Mouse (Mus musculus): ENCODE data around the gene Pitpnc1.

The Pitpnc1 gene

GRCm38 (mm10) chr11:107321819-107322218 is 148.7 kb downstream of the Pitpnc1 start:
- DNase-seq = no peak

DNA sequence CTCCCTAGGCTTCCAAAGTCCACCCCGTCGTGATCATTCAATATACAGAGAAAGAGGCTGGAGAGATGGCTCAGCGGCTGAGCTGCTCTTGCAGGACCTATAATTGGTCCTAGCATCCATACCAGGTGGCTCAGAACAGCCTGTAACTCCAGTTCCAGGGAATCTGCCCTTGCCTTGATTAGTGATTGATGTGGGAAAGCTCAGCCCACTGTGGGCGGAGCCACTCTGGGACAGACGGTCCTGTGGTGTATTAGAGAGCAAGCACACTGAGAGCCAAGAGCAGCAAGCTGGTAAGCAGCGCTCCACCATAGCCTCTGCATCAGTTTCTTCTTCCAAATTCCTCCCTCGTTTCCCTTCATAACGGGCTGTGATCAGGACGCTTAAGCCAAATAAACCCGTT is 150.6 kb downstream of the Pitpnc1 start:
- DNase-seq = peak; percentile 33

DNA sequence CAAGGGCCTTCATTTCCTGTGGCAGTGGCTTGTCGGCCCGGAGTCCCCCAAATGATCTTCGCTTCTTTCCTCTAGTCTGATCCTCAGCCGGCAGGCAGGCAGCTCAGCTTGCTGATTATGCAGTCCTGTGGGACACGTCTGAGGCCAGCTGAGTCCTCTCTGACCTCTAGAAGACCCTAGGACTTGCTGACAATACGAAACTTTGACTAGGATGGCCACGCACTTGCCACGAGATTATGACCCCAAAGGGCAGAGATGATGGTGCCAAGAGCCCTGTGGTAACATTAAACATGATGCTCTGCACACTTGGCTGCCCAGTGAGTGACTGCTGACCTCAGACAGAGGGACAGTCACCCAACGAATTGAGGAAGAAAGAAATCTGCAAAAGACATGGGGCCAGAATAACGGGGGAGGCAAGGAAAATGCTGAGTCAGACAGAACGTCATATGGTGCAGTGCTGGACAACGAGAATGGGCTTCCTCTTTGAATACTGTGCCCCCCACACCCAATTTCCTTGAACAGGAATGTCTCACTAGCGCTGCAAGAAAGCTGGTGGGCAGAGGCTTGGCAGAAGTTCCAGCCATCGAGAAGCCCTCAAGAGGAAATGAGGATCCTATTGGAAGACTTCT is 152.7 kb downstream of the Pitpnc1 start:
- no peak for DNase-seq

DNA sequence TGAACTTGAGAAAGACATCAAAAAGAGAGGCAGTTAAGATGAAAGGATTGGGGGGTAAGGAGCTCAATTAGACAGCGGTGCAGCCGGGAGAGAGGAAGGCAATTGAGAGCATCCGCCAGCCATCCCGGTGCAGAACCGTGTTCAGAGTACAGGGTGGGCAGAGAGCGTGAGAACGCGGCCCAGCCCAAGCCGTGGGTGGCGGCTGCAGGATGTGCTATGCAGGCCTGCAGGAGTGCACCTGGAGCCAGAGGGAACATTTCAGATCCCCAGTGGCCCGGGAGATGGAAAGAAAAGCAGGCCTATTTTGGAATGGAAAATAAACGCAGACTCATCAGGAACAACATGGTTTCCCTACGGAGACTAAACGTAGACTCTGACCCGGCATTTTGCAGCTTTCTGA is 155.0 kb downstream of the Pitpnc1 start:
- no peak for DNase-seq

DNA sequence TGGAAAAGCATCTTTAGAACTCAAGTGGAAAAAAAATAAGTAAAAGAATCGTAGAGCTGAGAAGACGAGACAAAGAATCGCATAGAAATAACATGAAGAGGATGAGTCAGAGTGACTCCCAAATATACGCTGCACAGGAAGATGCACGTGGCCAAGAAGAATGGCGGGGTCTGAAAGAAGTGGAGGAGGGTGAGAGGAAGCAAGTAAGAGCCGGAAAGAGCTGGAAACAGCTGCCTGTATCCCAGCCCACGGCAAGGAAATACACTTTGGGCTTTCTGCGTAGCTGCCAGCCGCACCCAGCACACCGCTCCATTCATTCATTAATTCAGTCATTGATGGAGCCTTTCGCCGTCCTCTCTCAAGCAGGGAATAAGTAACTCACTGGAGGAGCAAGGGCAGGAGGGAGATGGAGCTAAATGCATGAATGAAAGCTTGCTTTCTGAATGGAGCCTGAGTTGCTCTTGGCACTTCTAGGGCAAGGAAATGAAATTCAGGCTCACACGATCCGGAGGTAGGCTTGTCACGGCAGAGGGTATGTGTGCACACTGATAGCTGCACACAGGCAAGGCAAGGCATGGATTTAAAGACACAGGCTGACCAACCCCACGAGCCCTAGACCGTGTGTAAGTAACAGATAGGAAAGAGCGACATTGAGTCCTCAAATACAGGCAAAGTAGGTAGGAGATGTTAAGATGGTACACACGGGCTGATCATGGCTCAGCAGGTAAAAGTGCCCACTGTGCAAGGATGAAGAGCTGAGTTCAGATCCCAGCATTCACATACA is 160.0 kb downstream of the Pitpnc1 start:
- no peak for DNase-seq

- DNase-seq = no peak
These were observed 164.3 kb downstream of the Pitpnc1 start for GRCm38 (mm10) chr11:107306170-107306569.

- no peak for DNase-seq
These were observed 168.4 kb downstream of the Pitpnc1 start for GRCm38 (mm10) chr11:107302141-107302540.

GRCm38 (mm10) chr11:107300235-107300634 is 170.3 kb downstream of the Pitpnc1 start:
- no peak for DNase-seq

DNA sequence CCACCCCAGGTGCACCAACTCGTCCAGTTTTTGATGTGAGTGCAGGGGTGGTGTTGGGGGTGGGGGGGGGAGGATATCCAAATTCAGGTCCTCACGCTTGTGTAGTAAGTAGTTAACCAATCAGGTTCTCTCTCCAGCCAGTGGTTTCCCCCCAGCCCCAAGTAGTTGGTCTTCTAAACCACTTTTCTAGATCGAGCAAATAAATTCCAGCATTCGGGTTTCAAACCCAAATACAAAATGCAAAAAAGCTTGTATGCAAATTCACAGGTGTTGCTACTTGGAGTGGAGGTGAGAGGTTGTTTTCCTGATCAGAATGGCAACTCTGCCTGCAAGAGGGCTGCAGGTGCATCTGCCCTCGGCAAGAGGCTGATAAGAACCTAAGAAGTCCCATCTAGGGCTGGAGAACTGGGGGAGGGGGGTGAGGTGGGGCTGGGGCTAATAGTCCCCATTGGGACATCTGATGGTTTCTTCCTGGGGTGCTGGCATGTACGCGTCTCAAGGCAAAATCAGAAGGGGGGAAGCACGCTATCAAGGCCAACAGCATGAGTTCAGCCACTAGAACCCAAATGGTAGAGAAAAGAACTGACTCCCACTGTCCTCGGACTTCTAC is 170.9 kb downstream of the Pitpnc1 start:
- no peak for DNase-seq

DNA sequence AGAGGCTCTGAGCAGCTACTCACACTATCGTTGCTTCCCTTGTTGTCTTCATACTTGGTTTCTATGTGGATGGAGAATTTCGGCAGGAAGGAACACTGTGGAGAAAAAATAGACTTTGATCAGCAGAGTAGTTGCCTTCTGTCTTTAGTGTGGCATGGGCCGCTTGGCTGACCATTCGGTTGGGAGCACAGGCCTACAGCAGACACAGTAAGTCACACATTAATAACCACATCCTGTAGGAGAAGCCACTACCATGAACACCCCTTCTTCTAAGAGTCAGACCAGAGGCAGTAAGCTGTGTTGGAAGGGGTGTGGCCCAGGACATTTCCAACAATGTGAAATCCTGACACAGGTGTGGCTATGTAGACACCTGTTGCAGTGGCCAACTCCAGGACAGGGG is 174.3 kb downstream of the Pitpnc1 start:
- no peak for DNase-seq

DNA sequence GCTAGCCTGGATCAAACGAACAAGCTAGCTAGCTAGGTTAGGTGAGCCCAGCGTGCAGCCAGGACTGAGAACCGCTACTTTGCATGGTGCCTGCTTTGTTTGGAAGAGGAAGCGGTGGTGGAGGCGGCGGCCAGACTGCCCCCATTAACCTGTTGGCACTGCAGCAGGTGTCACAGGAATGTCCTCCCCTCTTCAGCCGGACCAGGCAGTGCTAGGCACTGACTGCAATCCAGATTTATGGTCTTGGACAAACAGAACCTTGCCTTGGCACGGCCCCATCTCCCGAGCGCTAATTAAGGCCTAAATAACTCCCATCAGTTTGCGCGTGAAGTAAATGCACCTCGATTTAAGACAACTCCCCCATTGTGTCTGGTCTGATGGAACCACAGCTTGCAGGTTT is 178.5 kb downstream of the Pitpnc1 start:
- no peak for DNase-seq

- no peak for DNase-seq
These were observed 182.3 kb downstream of the Pitpnc1 start for GRCm38 (mm10) chr11:107288186-107288563.

- DNase-seq = no peak
These were observed 183.0 kb downstream of the Pitpnc1 start for GRCm38 (mm10) chr11:107287215-107288185.

DNA sequence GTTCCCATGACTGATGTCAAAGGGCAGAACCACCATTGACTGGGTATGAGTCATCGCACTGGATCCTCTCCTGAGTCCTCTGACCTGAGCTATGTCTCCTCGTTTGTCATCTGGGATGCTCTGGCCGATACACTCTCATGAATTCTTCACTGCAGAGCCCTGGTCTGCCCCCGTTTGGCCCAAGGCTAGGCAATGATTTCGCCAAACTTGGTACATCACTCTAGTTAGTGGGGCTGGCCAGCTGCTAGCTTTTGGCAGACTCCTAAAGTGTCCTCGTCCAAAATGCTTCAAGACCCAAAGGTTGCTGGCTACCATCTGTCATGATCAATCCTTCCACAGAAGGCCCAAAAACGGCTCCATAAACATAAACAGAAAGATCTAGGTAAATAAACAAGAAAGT is 184.8 kb downstream of the Pitpnc1 start:
- DNase-seq = no peak

DNA sequence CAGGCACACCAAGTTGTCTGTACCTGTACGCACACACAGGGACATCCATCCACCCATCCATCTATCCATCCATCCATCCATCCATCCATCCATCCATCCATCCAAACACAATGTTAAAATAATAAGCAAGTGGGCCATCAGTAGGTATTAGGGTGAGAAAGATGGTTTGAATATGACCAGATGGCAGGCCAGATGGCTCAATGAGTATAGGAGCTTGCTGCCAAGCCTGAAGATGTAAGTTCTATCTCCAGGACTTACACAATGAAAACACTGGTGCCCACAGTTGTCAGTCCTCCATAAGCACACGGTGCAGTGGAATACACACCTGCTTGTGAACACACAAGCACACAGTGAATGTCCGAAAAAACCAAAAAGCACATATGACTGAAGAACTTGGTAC is 186.9 kb downstream of the Pitpnc1 start:
- DNase-seq = no peak

- DNase-seq = no peak
These were observed 188.0 kb downstream of the Pitpnc1 start for GRCm38 (mm10) chr11:107282481-107282880.

GRCm38 (mm10) chr11:107279258-107279657 is 191.2 kb downstream of the Pitpnc1 start:
- peak; percentile 67 for DNase-seq

DNA sequence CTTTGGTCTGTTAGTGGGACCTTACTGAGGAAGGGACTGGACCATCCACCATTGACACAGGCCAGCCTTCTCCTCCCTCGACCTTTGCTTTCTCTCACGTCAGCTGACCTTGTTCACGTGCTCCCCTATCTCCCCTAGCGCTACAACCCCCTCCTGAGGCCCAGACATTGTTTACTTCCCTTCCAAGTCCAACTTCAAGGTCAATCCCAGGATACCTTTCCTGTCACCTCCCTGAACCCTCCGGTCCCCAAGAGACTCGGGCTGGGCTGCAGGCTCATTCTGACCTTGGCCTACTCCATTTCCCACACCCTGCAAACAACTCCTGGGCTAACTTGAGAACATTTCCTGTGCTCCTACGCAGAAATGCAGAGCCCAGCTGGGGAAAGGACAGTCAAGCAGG is 193.6 kb downstream of the Pitpnc1 start:
- DNase-seq = peak; percentile 20

- no peak for DNase-seq
These were observed 194.2 kb downstream of the Pitpnc1 start for GRCm38 (mm10) chr11:107276337-107276736.

- peak; percentile 65 for DNase-seq
These were observed 194.6 kb downstream of the Pitpnc1 start for GRCm38 (mm10) chr11:107275902-107276301.

DNA sequence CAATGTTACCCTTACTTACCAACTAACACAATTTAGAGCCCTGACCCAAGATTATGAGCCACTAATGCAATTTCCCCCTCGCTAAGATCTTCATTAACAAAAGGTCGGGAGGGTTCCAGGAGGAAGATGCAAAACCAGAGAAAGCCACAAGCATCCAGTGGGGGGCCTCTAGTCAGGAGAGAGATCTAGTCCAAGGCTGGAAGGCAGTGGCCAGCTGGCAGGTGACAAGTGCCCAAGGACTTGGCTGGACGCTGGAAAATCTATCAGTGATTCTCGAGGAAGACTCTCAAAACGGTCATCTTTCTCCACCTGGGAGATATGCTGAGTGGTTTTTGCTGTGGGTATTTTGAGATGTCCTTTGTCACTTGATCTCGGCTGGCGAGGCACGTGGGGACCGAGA is 196.3 kb downstream of the Pitpnc1 start:
- no peak for DNase-seq

GRCm38 (mm10) chr11:107272351-107272975 is 198.0 kb downstream of the Pitpnc1 start:
- DNase-seq = no peak

DNA sequence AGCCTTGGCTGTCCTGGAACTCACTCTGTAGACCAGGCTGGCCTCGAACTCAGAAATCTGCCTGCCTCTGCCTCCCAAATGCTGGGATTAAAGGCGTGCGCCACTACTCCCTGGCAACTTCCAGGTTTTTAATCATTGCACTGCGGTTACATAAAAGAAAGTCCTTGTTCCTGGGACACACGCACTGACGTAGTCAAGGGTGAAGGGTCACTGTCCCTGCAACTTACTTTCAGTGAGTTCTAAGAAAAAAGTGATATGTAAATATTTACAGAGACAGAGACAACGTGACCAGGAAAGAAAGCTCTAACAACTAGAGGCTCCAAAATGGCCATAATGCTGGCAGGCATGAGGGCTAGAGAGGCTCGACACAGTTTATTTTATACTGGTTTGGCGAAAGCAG is 199.9 kb downstream of the Pitpnc1 start:
- no peak for DNase-seq

Measured in embryo, embryonic 11 days (tissue).